Mouse (Mus musculus) spleen, adult 18-20 months (tissue): Measurements from ENCODE around the gene Iglon5.

Experiments
- DNase-seq, 2 experiments: peaks; one replicate each; pipeline ENCODE4 v3.0.0; 2022; ENCODE audit warnings: mixed read lengths in 2 of 2

The Iglon5 gene

DNA sequence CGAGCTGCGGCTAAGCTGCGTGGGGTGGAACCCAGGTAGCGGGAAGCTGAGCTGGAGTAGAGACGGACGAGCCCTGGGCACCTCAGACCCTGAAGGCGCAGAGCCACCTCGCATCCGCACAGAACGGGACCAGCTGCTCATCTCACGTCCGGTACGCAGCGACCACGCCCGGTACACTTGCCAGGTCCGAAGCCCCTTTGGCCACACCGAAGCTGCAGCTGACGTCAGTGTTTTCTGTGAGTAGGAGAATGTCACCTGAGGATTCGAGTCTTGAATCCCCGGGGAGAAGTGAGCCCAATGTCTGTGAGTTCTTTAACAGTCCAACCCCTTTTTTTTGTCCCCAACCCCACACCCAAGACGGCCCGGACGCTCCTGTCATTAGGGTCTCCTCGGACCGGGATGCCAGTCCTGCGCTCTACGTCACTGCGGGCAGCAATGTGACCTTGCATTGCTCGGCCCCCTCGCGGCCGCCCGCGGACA lies 25.0 kb downstream of the Iglon5 start:
- no peak for DNase-seq

DNA sequence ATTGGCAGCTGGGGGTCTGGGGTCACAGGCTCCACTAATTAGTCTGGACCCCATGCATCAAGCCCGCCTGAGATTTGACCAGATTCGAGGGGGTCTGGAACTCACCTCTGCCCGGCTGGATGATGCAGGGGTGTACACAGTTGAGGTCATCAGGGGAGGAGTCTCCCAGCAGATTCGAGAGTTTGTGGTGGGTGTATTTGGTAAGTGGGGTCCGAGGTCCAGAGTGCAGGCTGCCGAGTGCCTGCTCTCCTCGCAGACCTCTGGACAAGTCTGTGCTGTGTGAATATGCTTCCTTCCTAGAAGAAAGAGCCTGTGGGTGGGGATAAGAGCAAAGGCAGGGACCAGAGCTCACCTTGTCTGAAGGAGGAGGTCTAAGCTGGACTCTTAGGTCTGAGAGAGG lies 25.9 kb downstream of the Iglon5 start:
- DNase-seq = no peak

DNA sequence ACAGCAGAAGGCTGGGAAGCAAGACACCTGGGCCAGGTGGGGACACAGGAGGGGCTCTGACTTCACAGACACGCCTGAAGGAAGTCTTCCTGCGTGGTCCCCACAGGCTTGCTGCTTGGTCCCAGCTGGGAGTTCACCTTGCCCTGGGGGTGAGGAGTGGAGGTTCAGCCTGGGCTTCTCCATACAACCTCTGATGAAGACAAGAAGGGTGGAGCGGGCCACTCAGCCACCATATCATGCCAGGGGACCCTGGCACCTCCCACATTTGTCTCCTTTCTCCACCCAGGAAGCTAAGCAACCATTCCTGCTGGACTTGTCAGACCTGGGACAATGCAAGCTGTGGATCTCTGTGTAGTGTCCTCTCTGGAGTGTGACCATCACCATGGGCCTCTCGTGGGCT lies 27.0 kb downstream of the Iglon5 start, which contains the start of gene Vsig10l:
Gene Vsig10l (plus strand): TSS at position 301 of the 400 bp plus-strand sequence.
- DNase-seq = no peak

- DNase-seq = no peak
Measured at GRCm38 (mm10) chr7:43454371-43454770, 35.5 kb downstream of the Iglon5 start.

- DNase-seq = no peak
Measured at GRCm38 (mm10) chr7:43453599-43454355, 36.1 kb downstream of the Iglon5 start.

DNA sequence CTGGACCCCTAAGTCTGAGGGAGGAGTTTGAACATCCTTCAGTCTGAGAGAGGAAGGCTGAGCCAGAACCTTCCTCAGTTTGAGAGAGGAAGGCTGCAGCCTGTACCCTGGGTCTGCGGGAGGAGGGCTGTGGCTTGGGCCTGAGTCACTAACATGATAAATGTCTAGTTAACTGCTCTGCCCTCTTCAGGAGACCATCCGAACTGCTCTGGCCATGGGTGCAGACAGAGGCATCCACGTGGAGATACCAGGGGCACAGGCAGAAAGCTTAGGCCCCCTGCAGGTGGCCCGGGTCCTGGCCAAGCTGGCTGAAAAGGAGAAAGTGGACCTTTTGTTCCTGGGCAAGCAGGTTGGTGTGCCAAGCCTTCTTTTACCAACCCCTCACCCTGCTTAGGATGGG lies 37.3 kb downstream of the Iglon5 start:
- peak in 1 of 2 experiments; percentile 52 for DNase-seq

- DNase-seq = no peak
Measured at GRCm38 (mm10) chr7:43451726-43452125, 38.1 kb downstream of the Iglon5 start.

- no peak for DNase-seq
Measured at GRCm38 (mm10) chr7:43449811-43450210, 40.1 kb downstream of the Iglon5 start.

- no peak for DNase-seq
Measured at GRCm38 (mm10) chr7:43448246-43448645, 41.6 kb downstream of the Iglon5 start.

DNA sequence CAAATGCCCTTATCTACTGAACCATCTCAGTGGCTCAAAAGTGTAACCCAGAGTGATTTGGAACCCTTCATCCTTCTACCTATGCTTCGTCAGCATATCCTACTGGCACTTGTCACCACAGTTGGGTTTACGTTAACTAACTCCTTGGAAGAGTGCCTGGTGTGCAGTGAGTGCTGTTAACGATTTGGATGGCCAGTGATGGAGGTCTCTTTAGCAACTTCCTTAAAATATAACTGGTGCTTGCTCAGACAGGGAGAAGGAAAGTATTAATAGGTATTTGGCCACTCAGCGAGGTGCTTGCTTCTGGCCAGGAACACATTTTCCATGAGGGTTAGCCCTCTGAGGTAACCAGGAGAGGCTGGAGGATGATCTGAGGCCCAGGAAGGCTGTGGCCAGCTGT lies 42.1 kb downstream of the Iglon5 start:
- DNase-seq = no peak

- DNase-seq = peak; percentile 84 to 87
Measured at GRCm38 (mm10) chr7:43443917-43444293, 46.0 kb downstream of the Iglon5 start, which contains the start of the genes Etfb and Gm45233. Etfb (plus strand) TSS chr7:43444083. Gm45233 (plus strand) TSS chr7:43444128.

DNA sequence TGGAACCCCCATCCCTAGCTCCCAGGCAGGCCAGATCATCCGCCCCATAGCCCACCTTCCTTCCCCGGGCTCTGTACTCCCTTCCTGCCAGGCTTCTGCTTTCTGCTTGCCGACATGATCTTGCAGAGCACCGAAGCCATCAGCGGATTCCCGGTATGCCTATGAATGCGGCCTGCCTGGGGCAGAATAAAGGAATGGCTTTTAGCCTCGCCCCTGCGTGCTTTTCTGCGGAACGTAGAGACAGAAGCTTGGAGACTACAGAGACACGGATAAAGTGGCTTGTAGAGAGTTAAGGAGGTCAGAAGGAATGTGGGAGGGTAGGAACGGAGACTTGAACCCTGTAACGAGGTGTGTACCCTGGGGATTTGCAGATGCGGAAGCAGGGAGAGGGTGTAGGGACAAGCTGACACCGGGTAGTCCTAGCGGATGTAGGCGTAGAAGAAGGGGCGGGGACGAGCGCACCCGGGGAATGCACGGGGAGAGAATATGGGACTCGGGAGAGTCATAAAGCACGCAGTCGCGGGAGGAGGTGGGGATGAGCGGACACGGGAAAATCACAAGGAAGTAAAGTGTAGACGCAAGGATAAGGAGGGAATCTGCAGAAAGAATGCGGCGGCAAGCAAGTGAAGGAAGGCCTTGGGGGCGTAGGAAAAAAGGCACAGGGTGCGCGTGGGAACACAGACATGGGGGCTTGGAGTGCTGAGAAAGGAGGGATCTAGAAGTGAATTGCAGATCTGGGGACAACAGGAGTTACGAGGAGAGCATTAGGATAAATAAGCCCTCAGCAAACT lies 46.6 kb downstream of the Iglon5 start:
- peak; percentile 73 to 76 for DNase-seq

GRCm38 (mm10) chr7:43442684-43443083 lies 47.2 kb downstream of the Iglon5 start:
- DNase-seq = no peak

GRCm38 (mm10) chr7:43441071-43441470 lies 48.8 kb downstream of the Iglon5 start:
- DNase-seq = no peak

DNA sequence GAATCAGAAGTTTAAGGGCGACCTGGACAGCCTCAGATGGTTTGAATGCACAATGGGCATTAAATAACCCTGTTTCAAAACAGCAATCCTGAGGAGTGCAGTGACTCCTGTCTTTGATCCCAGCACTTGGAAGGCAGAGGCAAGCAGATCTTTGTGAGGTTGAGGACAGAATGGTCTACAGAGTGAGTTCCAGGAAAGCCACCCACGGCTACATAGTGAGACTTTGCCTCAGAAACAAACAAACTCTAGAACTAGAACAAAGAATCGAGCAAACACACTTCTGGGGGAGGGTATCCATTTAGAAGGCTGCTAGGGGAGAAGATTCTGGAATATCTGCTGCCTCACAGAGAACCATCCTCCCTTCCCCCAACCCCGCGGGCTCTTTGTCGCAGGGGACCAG lies 49.4 kb downstream of the Iglon5 start, which contains the start of gene Cldnd2:
Gene Cldnd2 (plus strand): TSS at position 301 of the 400 bp plus-strand sequence.
- no peak for DNase-seq

GRCm38 (mm10) chr7:43438611-43439010 lies 51.3 kb downstream of the Iglon5 start:
- no peak for DNase-seq

DNA sequence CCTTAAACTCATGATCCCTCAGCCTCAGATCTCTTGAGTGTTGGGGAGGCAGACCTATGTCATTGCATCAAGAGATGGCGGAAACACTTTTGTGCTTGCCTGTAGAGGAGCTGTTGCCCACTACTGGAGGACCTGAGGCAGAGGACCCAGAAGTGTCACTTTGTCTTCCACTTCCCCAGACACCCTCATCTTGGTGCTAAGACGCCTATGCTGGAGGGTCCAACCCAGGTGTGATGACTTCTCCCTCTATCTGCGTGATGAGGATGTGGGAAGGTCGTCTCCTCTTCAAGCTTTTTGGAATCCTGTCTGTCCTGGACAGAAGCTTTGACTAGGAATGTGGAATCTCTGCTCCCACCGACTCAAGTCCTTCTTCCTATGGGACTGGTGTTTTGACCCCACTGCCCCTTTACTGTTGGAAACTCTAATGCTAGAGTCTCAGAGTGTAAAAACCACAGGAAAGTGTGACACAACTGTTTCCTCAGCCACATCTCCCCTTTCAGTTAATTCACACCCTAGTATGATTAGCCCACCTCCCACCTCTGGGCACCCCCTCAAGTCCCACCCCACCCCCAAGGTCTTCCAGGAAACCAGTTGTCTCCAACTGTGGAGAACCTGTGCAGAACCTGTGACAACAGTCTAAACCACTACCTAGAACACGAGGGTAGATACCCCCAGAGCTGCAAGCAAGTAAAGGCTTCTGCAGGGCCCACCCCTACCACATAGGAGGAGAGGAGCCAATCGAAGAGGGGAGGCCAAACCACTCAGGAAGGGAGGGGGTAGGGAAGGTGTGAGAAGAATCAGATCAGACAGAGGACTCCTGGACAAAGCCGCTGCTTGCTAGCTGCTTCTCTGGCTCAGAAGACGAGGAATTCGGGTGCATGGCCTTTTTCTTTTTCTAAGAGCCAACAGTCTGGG lies 53.3 kb downstream of the Iglon5 start, which contains the start of gene Nkg7:
Gene Nkg7 (plus strand): TSS at position 733 of the 915 bp plus-strand sequence.
- no peak for DNase-seq

DNA sequence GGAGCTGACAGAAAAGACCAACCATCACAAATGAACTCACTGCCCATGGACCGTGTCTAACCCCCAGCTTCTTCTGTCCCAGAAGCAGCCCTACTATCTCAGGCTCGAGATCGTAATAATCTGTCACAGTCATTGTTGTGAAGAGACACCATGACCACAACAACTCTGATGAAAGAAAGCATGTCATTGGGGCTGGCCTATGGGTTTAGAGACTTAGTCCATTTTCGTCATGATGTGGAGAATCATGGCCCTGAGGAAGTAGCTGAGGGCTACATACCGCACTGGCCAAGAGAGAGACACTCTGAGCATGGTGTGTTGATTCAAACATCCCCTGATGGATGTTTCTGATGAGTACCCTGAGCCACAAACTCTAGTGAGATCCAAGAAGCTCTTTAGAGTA lies 55.2 kb downstream of the Iglon5 start:
- no peak for DNase-seq

GRCm38 (mm10) chr7:43432891-43433290 lies 57.0 kb downstream of the Iglon5 start:
- DNase-seq = no peak

DNA sequence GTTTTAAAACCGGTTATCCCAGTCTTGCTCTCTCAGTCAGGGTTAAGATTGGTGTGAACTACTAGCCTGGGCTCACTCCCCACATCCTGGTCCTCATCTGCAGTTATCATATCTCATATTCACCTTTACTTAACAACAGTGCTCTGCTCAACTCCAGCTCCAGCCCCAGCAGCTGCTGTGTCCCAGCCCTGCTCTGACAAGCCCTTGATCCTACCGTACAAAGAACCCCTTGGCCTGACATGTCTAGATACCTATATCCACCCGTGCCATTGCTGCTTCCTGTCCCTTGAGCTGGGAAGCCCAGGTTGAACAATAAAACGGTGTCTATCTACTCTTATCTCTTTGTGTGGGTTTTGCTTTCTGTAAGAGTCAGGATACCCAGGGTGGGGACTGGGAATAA lies 60.4 kb downstream of the Iglon5 start:
- no peak for DNase-seq

DNA sequence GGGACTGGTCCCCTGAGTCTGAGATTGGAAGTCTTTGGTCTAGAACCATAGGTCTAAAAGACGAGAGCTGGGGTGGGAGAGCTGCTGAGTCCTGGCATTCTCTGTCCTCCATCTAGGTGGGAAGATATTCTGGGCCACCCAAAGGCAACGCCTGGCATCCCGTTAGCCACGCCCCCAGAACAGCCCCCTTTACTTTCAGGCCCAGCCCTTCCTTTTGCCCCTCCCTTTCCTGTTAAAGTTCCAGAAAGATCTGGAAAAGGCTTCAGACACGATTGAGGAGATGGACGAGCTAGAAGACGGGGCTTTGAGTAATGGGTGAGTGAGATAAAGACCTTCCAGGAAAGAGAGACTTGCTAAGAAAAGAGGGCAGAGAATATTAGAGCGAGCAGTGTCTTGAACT lies 62.5 kb downstream of the Iglon5 start, which contains the start of gene Lim2:
Gene Lim2 (plus strand): TSS at position 265 of the 400 bp plus-strand sequence.
- no peak for DNase-seq

DNA sequence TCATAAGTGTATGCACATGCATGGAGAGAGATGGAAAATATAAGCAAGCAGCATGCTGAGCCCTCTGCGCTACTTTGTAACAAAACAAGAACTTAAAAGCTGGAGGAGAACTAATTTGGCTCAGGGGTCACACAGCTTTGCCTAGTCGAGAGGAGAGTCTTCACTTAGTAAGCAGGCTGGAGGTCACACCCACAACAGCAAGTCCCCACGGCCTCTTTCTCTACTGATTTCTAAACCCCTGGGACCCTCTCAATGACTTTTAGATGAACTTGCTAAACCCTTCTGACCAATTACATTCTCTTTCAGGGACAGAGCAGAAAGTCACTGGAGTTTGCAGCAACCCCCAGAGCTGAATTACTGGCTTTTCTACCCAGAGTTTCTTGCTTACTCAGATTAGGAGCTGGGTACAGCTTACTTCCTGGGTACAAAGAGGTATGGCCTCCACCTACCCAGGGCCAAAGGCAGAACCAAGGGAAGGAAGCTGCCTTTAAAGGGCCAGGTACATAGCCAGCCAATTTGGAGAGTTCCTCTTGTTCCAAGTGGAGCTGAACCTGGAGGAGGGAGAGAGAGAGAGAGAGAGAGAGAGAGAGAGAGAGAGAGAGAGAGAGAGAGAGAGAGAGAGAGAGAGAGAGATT lies 65.8 kb downstream of the Iglon5 start:
- no peak for DNase-seq
